Mouse (Mus musculus): Measurements from ENCODE around the gene Rft1.

DNA sequence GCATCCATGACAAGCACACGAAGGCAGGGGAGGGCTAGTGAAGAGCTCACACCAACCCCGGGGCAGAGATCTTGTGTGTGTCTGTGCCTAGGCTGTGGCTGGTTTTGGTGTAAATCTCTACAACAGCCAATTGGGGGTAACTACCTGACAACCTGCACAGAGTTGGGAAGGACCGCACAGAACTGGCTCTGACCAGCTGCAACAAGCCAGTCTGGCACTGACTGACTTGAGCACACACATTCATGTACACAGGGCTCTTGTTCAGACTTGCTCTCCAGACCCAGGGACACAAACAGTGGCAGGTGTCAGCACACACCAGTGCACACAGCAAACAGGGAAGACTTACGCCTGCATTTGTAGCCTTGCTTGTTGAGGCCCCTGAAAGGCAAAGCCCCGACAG, 47.3 kb upstream of the Rft1 start:
- TF ChIP-seq CTCF (IDR thresholded peaks at IDR 0.05; ENCODE audit: low read depth) (no peak), EP300 (IDR thresholded peaks at IDR 0.05; ENCODE audit: low read depth) (no peak)
